Mouse (Mus musculus) kidney, postnatal 10 days (tissue): ENCODE data around the gene Adamts14.

ENCODE experiments used
- DNase-seq: peaks from one replicate; pipeline ENCODE4 v3.0.0; 2021; ENCODE audit warnings: mixed read lengths

Adamts14 gene

GRCm38 (mm10) chr10:61274532-61274931, 1.3 kb upstream of the Adamts14 start:
- no peak for DNase-seq

- DNase-seq = no peak
These were observed 592 bp upstream of the Adamts14 start for GRCm38 (mm10) chr10:61273844-61274215.

GRCm38 (mm10) chr10:61272631-61273030, 607 bp downstream of the Adamts14 start:
- DNase-seq = no peak

GRCm38 (mm10) chr10:61272089-61272626, 1.1 kb downstream of the Adamts14 start:
- no peak for DNase-seq

- no peak for DNase-seq
These were observed 5.9 kb downstream of the Adamts14 start for GRCm38 (mm10) chr10:61267378-61267777.

GRCm38 (mm10) chr10:61263606-61264005, 9.6 kb downstream of the Adamts14 start:
- DNase-seq = no peak

- no peak for DNase-seq
These were observed 11.7 kb downstream of the Adamts14 start for GRCm38 (mm10) chr10:61261229-61262156.

GRCm38 (mm10) chr10:61258131-61258530, 15.1 kb downstream of the Adamts14 start:
- DNase-seq = no peak

GRCm38 (mm10) chr10:61256665-61257064, 16.6 kb downstream of the Adamts14 start:
- DNase-seq = no peak

GRCm38 (mm10) chr10:61255190-61255589, 18.0 kb downstream of the Adamts14 start:
- no peak for DNase-seq

GRCm38 (mm10) chr10:61254761-61255160, 18.5 kb downstream of the Adamts14 start:
- peak; percentile 29 for DNase-seq

- DNase-seq = no peak
These were observed 23.3 kb downstream of the Adamts14 start for GRCm38 (mm10) chr10:61249951-61250350.

GRCm38 (mm10) chr10:61248596-61249114, 24.6 kb downstream of the Adamts14 start:
- no peak for DNase-seq

GRCm38 (mm10) chr10:61246288-61246687, 26.9 kb downstream of the Adamts14 start:
- DNase-seq = no peak

- no peak for DNase-seq
These were observed 31.2 kb downstream of the Adamts14 start for GRCm38 (mm10) chr10:61241961-61242421.

GRCm38 (mm10) chr10:61240108-61240920, 32.9 kb downstream of the Adamts14 start:
- no peak for DNase-seq

GRCm38 (mm10) chr10:61237391-61237785, 35.9 kb downstream of the Adamts14 start:
- no peak for DNase-seq

- DNase-seq = no peak
These were observed 36.4 kb downstream of the Adamts14 start for GRCm38 (mm10) chr10:61236683-61237390.

GRCm38 (mm10) chr10:61235677-61236267, 37.5 kb downstream of the Adamts14 start:
- no peak for DNase-seq

- no peak for DNase-seq
These were observed 38.9 kb downstream of the Adamts14 start for GRCm38 (mm10) chr10:61234319-61234718.

- no peak for DNase-seq
These were observed 40.2 kb downstream of the Adamts14 start for GRCm38 (mm10) chr10:61232858-61233567.
